Mouse (Mus musculus): ENCODE results near the gene Mettl25. TPM values are rescaled to one million over a fixed set of nuclear protein-coding genes. Genes with fewer than 3 reads are reported as not detected.

The Mettl25 gene
- polyA plus RNA-seq (2012) = 5.9 and 7.3 TPM in 2 replicates

DNA sequence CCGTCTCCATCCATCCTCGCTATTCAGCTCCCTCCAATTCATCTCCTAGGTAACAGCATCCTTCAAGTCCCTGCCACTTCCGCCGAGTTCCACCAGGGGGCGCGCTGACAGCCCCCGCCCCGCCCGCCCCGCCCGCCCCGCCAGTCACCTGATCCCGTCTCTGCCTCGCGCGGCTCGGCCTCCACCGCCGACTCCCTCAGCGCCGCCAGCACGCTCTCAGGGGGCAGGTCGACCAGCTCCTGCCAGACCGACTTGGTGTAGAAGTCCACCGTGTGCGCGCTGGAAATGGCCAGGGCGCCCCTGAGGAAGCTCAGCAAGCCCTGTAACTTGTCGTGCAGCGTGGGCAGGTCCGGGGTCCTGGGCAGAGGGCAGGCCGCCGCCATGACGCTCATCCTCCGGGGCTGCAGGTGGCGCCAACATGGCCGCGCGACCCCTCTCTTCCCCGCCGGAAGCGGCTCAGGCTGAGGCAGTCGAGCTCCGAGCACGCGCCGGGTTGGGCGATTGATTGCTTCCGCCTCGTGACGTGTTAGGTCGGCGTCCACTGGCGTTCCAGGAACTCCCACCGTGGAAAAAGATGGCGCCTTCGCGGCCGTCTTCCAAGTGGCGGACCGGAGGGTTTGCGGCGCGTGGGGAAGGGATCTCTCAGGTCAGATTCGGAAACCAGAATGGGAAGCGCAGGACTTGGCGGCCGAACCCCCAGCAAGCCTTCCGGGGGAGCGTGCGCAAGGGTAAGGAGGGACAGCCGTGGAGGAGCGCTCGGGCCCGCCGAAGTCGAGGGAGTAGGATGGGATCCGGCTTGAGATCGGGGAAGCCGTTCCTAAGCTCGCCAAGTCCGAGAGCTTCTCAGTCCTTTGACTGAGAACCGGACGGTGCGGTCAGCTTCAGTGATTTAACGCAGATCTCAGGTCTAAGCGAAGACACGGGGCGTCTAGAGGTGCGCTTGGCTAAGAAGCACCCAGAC is at the start of gene Mettl25, which contains the start of gene Ccdc59:
Gene Mettl25 (minus strand): TSS at position 453 of the 961 bp plus-strand sequence.
Gene Ccdc59 (plus strand): TSS at position 140 of the 961 bp plus-strand sequence.

Other genes with a start within 250 kb of the Mettl25 start
- gene Ccdc59, start 313 bp downstream of the Mettl25 start, polyA plus RNA-seq (2012) = 13.9 and 22.5 TPM in 2 replicates

All from megakaryocyte-erythroid progenitor cell, adult 5 weeks (primary cell).